Mouse (Mus musculus) right cerebral cortex, postnatal 10 days (tissue): ENCODE measurements around the gene Adora1.

ENCODE experiments used
- DNase-seq, 2 experiments: peaks; one replicate each; pipeline ENCODE4 v3.0.0; 2021; ENCODE audit warnings: low spot score in 2 of 2

Adora1 gene

GRCm38 (mm10) chr1:134240701-134241100 is 5.5 kb upstream of the Adora1 start:
- DNase-seq, result peak; percentile 34 to 38

DNA sequence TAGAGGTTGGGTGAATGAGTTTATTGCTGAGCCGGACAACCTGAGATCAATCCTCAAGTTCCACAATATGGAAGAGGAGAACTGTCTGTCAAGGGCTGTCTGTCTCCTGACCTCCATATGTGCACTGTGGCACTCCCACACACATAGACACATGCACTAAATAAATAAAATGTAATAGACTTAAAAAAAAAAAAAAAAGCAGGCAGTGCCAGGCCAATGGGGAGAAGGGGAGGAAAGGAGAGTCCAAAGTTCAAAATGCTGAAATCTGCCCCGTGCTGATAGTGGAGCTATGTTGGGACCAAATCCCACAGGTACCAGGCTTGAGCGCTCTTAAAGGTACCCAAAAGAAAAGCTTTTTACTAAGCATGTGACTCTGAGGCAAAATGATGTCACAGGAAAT is 2.2 kb upstream of the Adora1 start:
- DNase-seq, result no peak

GRCm38 (mm10) chr1:134236142-134236541 is 911 bp upstream of the Adora1 start:
- DNase-seq, result peak in 1 of 2 experiments; percentile 21

- peak; percentile 82 to 84 for DNase-seq
Measured at GRCm38 (mm10) chr1:134234455-134235390, 508 bp downstream of the Adora1 start.

GRCm38 (mm10) chr1:134233681-134234454 is 1.4 kb downstream of the Adora1 start:
- peak in 1 of 2 experiments; percentile 48 for DNase-seq

DNA sequence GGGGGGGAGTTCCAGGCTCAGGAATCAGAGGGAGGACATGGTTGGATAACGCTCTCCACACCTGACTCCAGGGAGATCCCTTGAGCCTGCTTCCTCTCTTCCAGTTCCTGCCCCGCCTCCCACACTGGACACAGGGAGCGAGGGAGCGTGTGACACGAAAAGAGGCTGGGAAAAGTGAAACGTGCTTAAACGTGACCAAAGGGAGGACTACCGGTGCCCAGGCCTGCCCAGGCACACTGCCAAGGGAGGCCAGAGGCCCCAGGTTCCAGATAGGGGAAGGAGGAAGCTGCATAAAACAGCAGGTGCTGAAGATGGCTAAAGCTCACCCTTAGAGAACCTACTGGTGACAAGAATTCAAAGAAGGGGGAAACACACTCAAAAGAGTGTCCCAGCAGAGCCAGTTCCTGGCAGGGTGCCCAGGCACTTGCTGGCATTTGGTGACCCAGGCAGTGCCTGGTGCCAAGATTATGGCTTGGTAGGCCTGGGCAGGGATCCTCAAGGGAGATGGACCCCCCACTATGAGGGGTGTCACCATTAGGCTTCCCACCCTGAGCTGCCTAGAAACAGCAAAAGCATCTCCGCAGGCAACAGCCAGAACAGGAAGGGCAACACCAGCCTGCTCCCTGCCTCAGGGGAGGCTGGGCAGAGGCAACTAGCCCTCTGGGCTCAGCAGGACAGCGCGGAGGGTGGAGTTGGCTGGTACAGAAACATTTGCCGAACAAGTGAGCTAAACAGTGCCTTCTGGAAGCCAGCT is 2.3 kb downstream of the Adora1 start:
- DNase-seq, result peak; percentile 86 to 88

DNA sequence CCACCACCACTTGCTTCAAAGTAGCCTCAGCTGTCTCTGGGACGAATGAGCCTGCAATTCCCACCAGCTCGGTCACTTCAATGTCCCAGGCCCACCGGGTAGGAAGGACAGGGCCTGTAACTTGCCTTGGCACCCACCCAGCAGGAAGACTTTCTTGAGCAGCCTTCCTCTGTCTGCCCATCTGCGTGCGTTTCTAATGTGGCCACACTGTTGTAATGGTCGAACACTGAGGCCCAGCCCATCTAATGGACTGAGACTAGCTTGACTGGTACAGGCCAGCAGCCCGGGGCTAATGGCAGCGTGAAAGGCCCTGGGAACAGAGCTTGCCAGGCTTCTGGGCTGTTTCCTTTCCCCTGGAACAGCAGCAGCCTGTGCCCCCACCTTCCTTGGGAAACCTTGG is 2.9 kb downstream of the Adora1 start:
- DNase-seq, result peak; percentile 46 to 54

DNA sequence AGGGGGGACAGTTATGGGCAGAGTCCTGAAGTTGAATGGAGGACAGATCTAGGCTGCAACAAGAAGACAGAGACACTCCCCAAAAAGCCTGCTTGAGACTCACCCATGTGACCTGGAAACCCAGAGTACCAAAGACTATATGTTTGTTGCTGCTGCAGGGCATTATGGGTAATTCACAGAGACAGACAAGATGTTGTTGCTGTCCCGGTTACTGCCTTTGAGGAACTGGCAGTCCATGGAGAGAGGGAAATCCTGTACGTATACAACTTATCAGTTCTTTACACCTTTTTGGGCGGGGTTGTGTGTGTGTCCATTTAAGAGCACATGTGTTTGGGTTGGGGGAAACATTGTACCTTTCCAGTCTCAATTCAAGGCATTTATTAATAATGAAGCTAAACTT is 3.5 kb downstream of the Adora1 start:
- no peak for DNase-seq

DNA sequence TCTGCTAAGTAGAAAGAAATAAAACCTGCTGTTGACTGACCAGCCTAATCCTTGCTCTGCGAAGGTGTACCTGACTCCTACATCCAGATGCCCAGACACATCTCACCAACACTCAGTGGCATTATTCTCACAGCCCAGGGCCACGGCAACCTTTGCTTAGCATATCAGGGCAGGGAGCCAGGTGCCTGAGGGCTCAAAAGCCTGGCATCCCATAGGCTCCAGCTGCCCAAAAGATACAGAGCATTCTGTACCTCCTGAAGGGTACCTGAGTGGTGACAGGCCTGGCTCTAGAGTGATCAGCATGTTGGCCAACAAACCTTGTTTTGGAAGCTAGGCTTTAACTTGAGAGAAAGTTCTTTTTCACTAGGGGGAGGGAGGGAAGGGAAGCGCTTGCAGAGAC is 4.0 kb downstream of the Adora1 start:
- no peak for DNase-seq

DNA sequence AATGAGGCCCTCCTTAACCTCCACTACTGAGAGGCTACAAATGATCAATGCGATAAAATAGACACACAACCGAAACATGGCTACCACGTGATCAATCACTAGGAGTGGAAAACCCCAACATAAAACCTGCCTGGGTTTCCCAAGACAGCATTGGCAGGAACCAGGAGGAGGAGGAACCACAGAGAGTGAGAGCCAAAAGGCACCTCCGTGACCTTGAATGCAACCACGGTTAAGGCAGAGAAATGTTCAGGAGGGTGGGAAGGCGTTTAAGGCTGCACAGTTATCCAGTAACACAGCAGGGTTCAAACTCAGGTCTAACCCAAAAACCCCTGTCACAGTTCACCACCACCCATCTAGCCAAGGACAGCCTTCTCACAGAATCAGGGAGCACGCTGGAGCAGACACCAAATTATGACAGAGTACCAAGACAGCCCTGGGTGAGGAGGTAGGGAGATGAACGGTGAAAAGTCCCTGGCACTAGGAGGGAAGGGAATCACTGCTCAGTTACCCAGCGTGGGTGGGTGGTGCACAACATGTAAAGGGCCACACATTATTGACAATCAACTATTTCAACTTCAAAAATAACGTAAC is 4.5 kb downstream of the Adora1 start:
- no peak for DNase-seq

GRCm38 (mm10) chr1:134229806-134230575 is 5.2 kb downstream of the Adora1 start:
- no peak for DNase-seq

DNA sequence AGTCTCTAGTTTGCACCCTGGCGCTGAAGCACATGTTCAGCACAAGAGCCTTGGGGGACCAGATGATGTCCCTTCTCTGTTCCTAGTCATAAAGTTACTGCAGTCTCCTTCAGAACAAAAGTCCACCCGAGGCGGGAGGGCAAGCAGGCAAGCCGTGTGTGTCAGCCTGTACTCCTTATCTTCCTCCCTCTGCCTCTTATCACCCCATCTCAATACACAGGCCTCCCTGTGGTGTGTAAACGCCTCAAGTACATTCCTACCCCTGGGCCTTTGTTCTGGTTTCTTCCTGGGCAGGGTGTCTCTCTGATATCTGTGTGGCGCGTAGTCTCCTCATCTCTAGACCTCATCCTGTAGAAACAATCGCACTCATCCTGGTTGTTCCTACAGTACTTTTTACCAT is 8.5 kb downstream of the Adora1 start:
- no peak for DNase-seq

GRCm38 (mm10) chr1:134225375-134225774 is 9.9 kb downstream of the Adora1 start:
- DNase-seq, result no peak

GRCm38 (mm10) chr1:134224649-134225227 is 10.5 kb downstream of the Adora1 start:
- no peak for DNase-seq

DNA sequence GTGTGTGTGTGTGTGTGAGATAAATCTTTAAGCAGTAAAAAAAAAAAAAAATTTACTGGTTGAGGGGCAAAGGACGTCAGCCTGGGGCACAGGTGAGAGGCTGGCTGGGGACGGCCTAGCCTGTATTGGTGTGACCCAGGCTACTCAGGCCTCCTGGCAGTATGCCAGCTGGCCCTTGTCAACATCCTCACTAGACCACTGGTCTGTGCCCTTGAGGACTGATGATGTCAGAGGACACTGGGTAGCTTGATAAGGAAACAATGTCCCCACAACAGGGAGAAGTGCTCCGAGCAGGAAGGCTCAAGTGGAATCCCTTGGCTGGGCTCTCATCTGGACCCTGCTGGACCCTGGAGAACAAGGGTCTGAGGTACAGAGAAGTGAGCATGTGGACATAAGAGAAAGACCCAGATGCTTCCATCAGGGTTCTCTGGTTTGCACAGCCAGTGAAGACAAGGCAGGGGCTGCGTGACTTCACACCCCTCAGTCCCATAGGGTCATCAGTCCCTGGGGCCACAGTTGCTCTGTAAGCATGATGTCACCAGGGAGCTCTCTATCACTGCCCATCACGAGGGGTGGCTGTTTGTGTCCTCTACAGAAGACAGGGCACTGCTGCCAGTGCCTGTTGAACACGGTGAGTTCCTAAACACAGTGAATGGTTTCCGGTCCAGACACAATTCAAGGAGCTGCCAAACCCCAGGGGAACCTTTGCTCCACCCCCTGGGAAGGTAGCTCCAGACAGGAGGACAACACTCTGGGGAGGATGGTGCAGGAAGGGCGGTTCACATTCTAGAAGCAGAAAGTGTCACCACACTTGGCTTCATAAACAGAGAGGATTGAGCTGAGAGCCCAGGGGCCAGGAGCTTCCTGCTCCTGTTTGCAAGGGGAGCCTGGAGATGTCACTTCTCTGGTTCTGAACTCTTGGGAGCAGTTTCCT is 12.8 kb downstream of the Adora1 start:
- no peak for DNase-seq

- DNase-seq, result no peak
Measured at GRCm38 (mm10) chr1:134221172-134221571, 14.1 kb downstream of the Adora1 start.

DNA sequence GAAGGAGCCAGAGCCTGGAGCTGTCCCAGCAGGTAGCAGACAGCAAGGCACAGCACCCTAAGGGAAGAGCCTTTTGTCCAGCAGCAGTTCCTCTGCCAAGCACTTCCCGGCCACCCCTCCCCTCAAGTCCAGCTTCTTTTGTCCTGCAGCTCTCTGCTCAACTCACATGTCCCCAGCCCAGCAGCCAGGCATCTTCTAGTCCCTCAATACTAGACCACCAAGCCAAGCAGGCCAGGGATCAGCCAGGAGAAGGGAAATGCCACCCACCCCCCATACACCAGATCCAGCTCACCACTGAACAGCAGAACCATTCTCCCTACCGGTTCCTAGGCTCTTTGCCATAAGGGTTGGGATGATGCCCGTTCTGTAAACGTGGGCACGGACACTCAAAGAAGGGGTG is 15.6 kb downstream of the Adora1 start:
- peak in 1 of 2 experiments; percentile 67 for DNase-seq

GRCm38 (mm10) chr1:134217942-134218341 is 17.3 kb downstream of the Adora1 start:
- no peak for DNase-seq

- no peak for DNase-seq
Measured at GRCm38 (mm10) chr1:134217028-134217481, 18.2 kb downstream of the Adora1 start.
